ENCODE assay signal across 34 mouse cellular contexts in the genomic region with DNA sequence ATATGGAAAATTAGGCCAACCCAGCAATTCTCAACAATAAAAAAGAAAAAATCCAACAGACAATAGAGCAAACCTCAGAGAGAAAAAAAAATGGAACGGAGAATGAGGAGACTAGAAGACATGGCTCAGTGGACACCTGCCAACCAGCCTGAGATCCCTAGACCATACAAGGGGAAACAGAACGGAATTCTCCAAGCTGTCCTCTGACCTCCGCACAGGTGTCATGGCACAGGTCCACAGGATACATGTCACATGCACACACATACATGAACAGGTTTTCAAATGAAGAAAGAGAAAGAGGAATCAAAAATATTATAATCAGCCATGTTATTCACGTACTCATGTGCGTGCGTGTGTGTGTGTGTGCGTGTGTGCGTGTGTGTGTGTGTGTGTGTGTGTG.
"Had no signal": no experiment of that assay in that cellular context is flagged by ENCODE, and none has a peak within 500 bp of the region (broad histone marks: within the 10 kb centered on the region; RNA-seq: fewer than 3 reads in every experiment).

No protein-coding gene starts in this region.

- H3K4me2 ChIP-seq: heart, embryonic 11.5 days; heart, embryonic 12.5 days; heart, embryonic 13.5 days; heart, embryonic 15.5 days; hindbrain, embryonic 12.5 days; hindbrain, embryonic 13.5 days; hindbrain, embryonic 14.5 days; hindbrain, embryonic 15.5 days; intestine, embryonic 15.5 days; kidney, embryonic 15.5 days had no signal

- DNase-seq: heart, postnatal 10 days; heart, postnatal 14 days; heart, postnatal 36 days; heart, postnatal 4 days; kidney, adult 11 months; kidney, adult 18-20 months; kidney, adult 2 months; kidney, adult 8-10 months; kidney, adult 9 months; kidney, postnatal 10 days; kidney, postnatal 14 days; kidney, postnatal 25 days; kidney, postnatal 4 days; layer of hippocampus, adult 9-11 months; layer of hippocampus, postnatal 36 days had no signal

- H3K27me3 ChIP-seq: heart, embryonic 12.5 days; heart, embryonic 13.5 days; heart, embryonic 15.5 days; hindbrain, embryonic 12.5 days; hindbrain, embryonic 13.5 days; hindbrain, embryonic 15.5 days; intestine, embryonic 15.5 days; kidney, embryonic 15.5 days had no signal

- H3K4me1 ChIP-seq: heart, embryonic 15.5 days; hindbrain, embryonic 12.5 days; intestine, embryonic 15.5 days had no signal

- ATAC-seq: hindbrain, embryonic 16.5 days; hindbrain, postnatal 0 days; inflammation-experienced regulatory T-cells, adult 6 months; intestine, embryonic 15.5 days; intestine, embryonic 16.5 days; intestine, postnatal 0 days had no signal

- H3K4me3 ChIP-seq: heart, embryonic 12.5 days; heart, embryonic 13.5 days; heart, embryonic 15.5 days; hindbrain, embryonic 10.5 days; hindbrain, embryonic 12.5 days; hindbrain, embryonic 13.5 days; hindbrain, embryonic 15.5 days; intestine, embryonic 15.5 days; kidney, embryonic 15.5 days; layer of hippocampus, adult 2 months; left cerebral cortex, adult 2 months had no signal

- H3K27ac ChIP-seq: heart, embryonic 13.5 days; heart, embryonic 15.5 days; hindbrain, embryonic 10.5 days; hindbrain, embryonic 12.5 days; hindbrain, embryonic 13.5 days; hindbrain, embryonic 14.5 days; hindbrain, embryonic 15.5 days; hindbrain, postnatal 0 days; intestine, embryonic 15.5 days; kidney, embryonic 15.5 days; kidney, postnatal 0 days; layer of hippocampus, adult 2 months; left cerebral cortex, adult 2 months had no signal

- H3K36me3 ChIP-seq: heart, embryonic 12.5 days; heart, embryonic 13.5 days; heart, embryonic 15.5 days; hindbrain, embryonic 10.5 days; hindbrain, embryonic 12.5 days; hindbrain, embryonic 13.5 days; hindbrain, embryonic 15.5 days; intestine, embryonic 15.5 days; kidney, embryonic 15.5 days had no signal

- H3K9ac ChIP-seq: heart, embryonic 12.5 days; heart, embryonic 13.5 days; heart, embryonic 15.5 days; hindbrain, embryonic 12.5 days; hindbrain, embryonic 13.5 days; hindbrain, embryonic 14.5 days; hindbrain, embryonic 15.5 days; intestine, embryonic 15.5 days; kidney, embryonic 15.5 days had no signal

- H3K9me3 ChIP-seq: heart, embryonic 15.5 days; hindbrain, embryonic 12.5 days; hindbrain, embryonic 13.5 days; hindbrain, embryonic 15.5 days; intestine, embryonic 15.5 days; kidney, embryonic 15.5 days had no signal
